In genomic region chr13:32968353-32968984, GRCm38 (mm10) we compare ENCODE assay signal across 17 mouse cellular contexts. TPM values are rescaled to one million over a fixed set of nuclear protein-coding genes. Genes with fewer than 3 reads are reported as not detected.
DNase-seq lines count a peak whose midpoint lies in the region; ATAC-seq and TF ChIP-seq lines count a peak whose summit lies in the region.
"Had no signal": no experiment of that assay in that cellular context is flagged by ENCODE, and none has a peak within 500 bp of the region (broad histone marks: within the 10 kb centered on the region; RNA-seq: fewer than 3 reads in every experiment).

No protein-coding gene starts in this region.

- H3K4me2 ChIP-seq in intestine, embryonic 15.5 days (replicated peaks) = no peak overlapping the region
- no peak overlapping the region for H3K4me2 ChIP-seq in intestine, postnatal 0 days (replicated peaks; ENCODE audit: low read depth)
- peak overlapping the region; percentile 74 for H3K4me2 ChIP-seq in liver, embryonic 15.5 days
- H3K4me2 ChIP-seq in forebrain, embryonic 13.5 days = no peak overlapping the region
- H3K4me2 ChIP-seq in neural tube, embryonic 15.5 days = no peak overlapping the region

- WGBS in intestine, embryonic 15.5 days = 77% methylated on average over 5 of the region's 5 CpGs
- WGBS in intestine, postnatal 0 days = 87% methylated on average over 5 of the region's 5 CpGs
- WGBS in liver, embryonic 15.5 days (ENCODE audit: insufficient replicate concordance) = 27% methylated on average over 5 of the region's 5 CpGs
- 86% methylated on average over 5 of the region's 5 CpGs for WGBS in forebrain, embryonic 13.5 days
- WGBS in neural tube, embryonic 15.5 days = 81% methylated on average over 5 of the region's 5 CpGs

- no peak for TF ChIP-seq CTCF in intestine, postnatal 0 days (IDR thresholded peaks at IDR 0.05; ENCODE audit: low read depth)

- no peaks in the 10 kb centered on the region for H3K27me3 ChIP-seq in intestine, embryonic 15.5 days (replicated peaks)
- no peaks in the 10 kb centered on the region for H3K27me3 ChIP-seq in intestine, postnatal 0 days (replicated peaks; ENCODE audit: control insufficient read depth, insufficient read depth, low read length)
- no peaks in the 10 kb centered on the region for H3K27me3 ChIP-seq in liver, embryonic 15.5 days
- H3K27me3 ChIP-seq in forebrain, embryonic 13.5 days = no peaks in the 10 kb centered on the region
- no peaks in the 10 kb centered on the region for H3K27me3 ChIP-seq in neural tube, embryonic 15.5 days (replicated peaks)
- H3K27me3 ChIP-seq: megakaryocyte, embryonic 14.5 days had no signal

- H3K4me1 ChIP-seq in intestine, embryonic 15.5 days (replicated peaks) = 0 out of 2 replicates have a peak, but pooled peaks cover 4% of the 10 kb centered on the region
- H3K4me1 ChIP-seq in intestine, postnatal 0 days (replicated peaks; ENCODE audit: control insufficient read depth, insufficient read depth, low read length) = peaks cover 4% of the 10 kb centered on the region
- H3K4me1 ChIP-seq in liver, embryonic 15.5 days (replicated peaks) = peaks cover 73% of the 10 kb centered on the region
- H3K4me1 ChIP-seq in forebrain, embryonic 13.5 days = no peaks in the 10 kb centered on the region
- H3K4me1 ChIP-seq in neural tube, embryonic 15.5 days = no peaks in the 10 kb centered on the region

- H3K9me3 ChIP-seq in intestine, embryonic 15.5 days = no peaks in the 10 kb centered on the region
- no peaks in the 10 kb centered on the region for H3K9me3 ChIP-seq in intestine, postnatal 0 days (ENCODE audit: control insufficient read depth)
- no peaks in the 10 kb centered on the region for H3K9me3 ChIP-seq in liver, embryonic 15.5 days (replicated peaks)
- no peaks in the 10 kb centered on the region for H3K9me3 ChIP-seq in forebrain, embryonic 13.5 days (replicated peaks)
- no peaks in the 10 kb centered on the region for H3K9me3 ChIP-seq in neural tube, embryonic 15.5 days (replicated peaks)

- DNase-seq in spleen, postnatal 4 days (ENCODE audit: low spot score in 2 of 2) = peak; percentile 69 to 74
- DNase-seq in B cell, adult 2 months = no peak
- DNase-seq: adrenal gland, postnatal 36 days; cerebellum, adult 18-20 months; heart, adult 18-20 months; kidney, postnatal 10 days; lung, adult 2 months; right cerebral cortex, adult 18-20 months; thymus, postnatal 4 days had no signal

- no peak overlapping the region for H3K4me3 ChIP-seq in intestine, embryonic 15.5 days (replicated peaks)
- no peak overlapping the region for H3K4me3 ChIP-seq in intestine, postnatal 0 days (ENCODE audit: low read depth, low read length)
- peak overlapping the region; percentile 55 for H3K4me3 ChIP-seq in liver, embryonic 15.5 days (replicated peaks)
- H3K4me3 ChIP-seq in forebrain, embryonic 13.5 days = no peak overlapping the region
- H3K4me3 ChIP-seq in neural tube, embryonic 15.5 days (replicated peaks) = no peak overlapping the region

- H3K27ac ChIP-seq in intestine, embryonic 15.5 days = no peak overlapping the region
- H3K27ac ChIP-seq in intestine, postnatal 0 days (ENCODE audit: low read depth, low read length) = no peak overlapping the region
- H3K27ac ChIP-seq in liver, embryonic 15.5 days (replicated peaks) = peak overlapping the region; percentile 96
- H3K27ac ChIP-seq in forebrain, embryonic 13.5 days = no peak overlapping the region
- no peak overlapping the region for H3K27ac ChIP-seq in neural tube, embryonic 15.5 days (replicated peaks)

- no peak overlapping the region for H3K9ac ChIP-seq in intestine, embryonic 15.5 days
- no peak overlapping the region for H3K9ac ChIP-seq in intestine, postnatal 0 days (ENCODE audit: low read depth, low read length)
- H3K9ac ChIP-seq in liver, embryonic 15.5 days = peak overlapping the region; percentile 65
- H3K9ac ChIP-seq in forebrain, embryonic 13.5 days = no peak overlapping the region
- H3K9ac ChIP-seq in neural tube, embryonic 15.5 days (replicated peaks) = no peak overlapping the region

- peak; percentile 63; the same call in 1 of the 2 replicates for ATAC-seq in intestine, embryonic 15.5 days
- ATAC-seq in intestine, postnatal 0 days = no peak
- peak; percentile 41 for ATAC-seq in common myeloid progenitor, adult 5-6 weeks (replicated peaks; ENCODE audit: low read depth, poor library complexity, severe bottlenecking)
- peak; percentile 97 for ATAC-seq in liver, embryonic 15.5 days (ENCODE audit: insufficient read depth)
- ATAC-seq in forebrain, embryonic 13.5 days = no peak
- no peak for ATAC-seq in neural tube, embryonic 15.5 days (ENCODE audit: low FRiP score)

- H3K36me3 ChIP-seq in intestine, embryonic 15.5 days = no peaks in the 10 kb centered on the region
- H3K36me3 ChIP-seq in intestine, postnatal 0 days (ENCODE audit: control insufficient read depth, insufficient read depth) = no peaks in the 10 kb centered on the region
- no peaks in the 10 kb centered on the region for H3K36me3 ChIP-seq in liver, embryonic 15.5 days (replicated peaks)
- H3K36me3 ChIP-seq in forebrain, embryonic 13.5 days (ENCODE audit: poor library complexity, severe bottlenecking) = no peaks in the 10 kb centered on the region
- H3K36me3 ChIP-seq in neural tube, embryonic 15.5 days = no peaks in the 10 kb centered on the region

RNA-seq across cellular contexts. Expression of gene Serpinb6b, which starts 3.5 kb away (rescaled TPM):
- 4.7 and 5.7 TPM in 2 replicates for polyA plus RNA-seq in intestine, embryonic 15.5 days (2015; fragmentation: Nextera tagmentation; extraction: Ambion mirVana)
- polyA plus RNA-seq in intestine, postnatal 0 days (2015; fragmentation: Nextera tagmentation; extraction: Ambion mirVana) = 13.0 and 13.8 TPM in 2 replicates
- 14.7 and 15.7 TPM in 2 replicates for total RNA-seq in common myeloid progenitor, adult 5-6 weeks (2017)
- 4.6 and 5.4 TPM in 2 replicates for polyA plus RNA-seq in liver, embryonic 15.5 days (2015; fragmentation: Nextera tagmentation; extraction: Ambion mirVana)
- 0.49 and 0.70 TPM in 2 replicates for polyA plus RNA-seq in forebrain, embryonic 13.5 days (2015; fragmentation: Nextera tagmentation; extraction: Ambion mirVana)
- 1.4 and 4.0 TPM in 2 replicates for polyA plus RNA-seq in neural tube, embryonic 15.5 days (2015; fragmentation: Nextera tagmentation; extraction: Ambion mirVana)

RNA-seq across cellular contexts. Expression of gene Serpinb9, which starts 34.6 kb away (rescaled TPM):
- 8.2 and 10.7 TPM in 2 replicates for polyA plus RNA-seq in intestine, embryonic 15.5 days (2015; fragmentation: Nextera tagmentation; extraction: Ambion mirVana)
- 9.5 and 10.0 TPM in 2 replicates for polyA plus RNA-seq in intestine, postnatal 0 days (2015; fragmentation: Nextera tagmentation; extraction: Ambion mirVana)
- total RNA-seq in common myeloid progenitor, adult 5-6 weeks (2017) = 7.5 and 7.9 TPM in 2 replicates
- 1.8 and 1.9 TPM in 2 replicates for polyA plus RNA-seq in liver, embryonic 15.5 days (2015; fragmentation: Nextera tagmentation; extraction: Ambion mirVana)
- polyA plus RNA-seq in forebrain, embryonic 13.5 days (2015; fragmentation: Nextera tagmentation; extraction: Ambion mirVana) = 0.42 and 0.61 TPM in 2 replicates
- polyA plus RNA-seq in neural tube, embryonic 15.5 days (2015; fragmentation: Nextera tagmentation; extraction: Ambion mirVana) = 2.0 and 4.3 TPM in 2 replicates

RNA-seq across cellular contexts. Expression of gene Serpinb9b, which starts 58.7 kb away (rescaled TPM):
- 0.15 TPM in 1 of 2 replicates, not detected in the other for polyA plus RNA-seq in intestine, embryonic 15.5 days (2015; fragmentation: Nextera tagmentation; extraction: Ambion mirVana)
- 1.5 and 1.9 TPM in 2 replicates for polyA plus RNA-seq in intestine, postnatal 0 days (2015; fragmentation: Nextera tagmentation; extraction: Ambion mirVana)
- not detected in 2 replicates for total RNA-seq in common myeloid progenitor, adult 5-6 weeks (2017)
- polyA plus RNA-seq in liver, embryonic 15.5 days (2015; fragmentation: Nextera tagmentation; extraction: Ambion mirVana) = not detected in 2 replicates
- 0.06 and 0.09 TPM in 2 replicates for polyA plus RNA-seq in forebrain, embryonic 13.5 days (2015; fragmentation: Nextera tagmentation; extraction: Ambion mirVana)
- 0.32 and 0.50 TPM in 2 replicates for polyA plus RNA-seq in neural tube, embryonic 15.5 days (2015; fragmentation: Nextera tagmentation; extraction: Ambion mirVana)
- total RNA-seq: left cerebral cortex, postnatal 14 days had no signal

Comparison
In these comparisons a context has a peak if more than half of its experiments do, and no peak if none do; other contexts are left out.
1. ATAC-seq: peak in intestine, embryonic 15.5 days (single experiment), common myeloid progenitor, adult 5-6 weeks (single experiment) and liver, embryonic 15.5 days (single experiment); none in intestine, postnatal 0 days (single experiment), forebrain, embryonic 13.5 days (single experiment) and neural tube, embryonic 15.5 days (single experiment).
2. DNase-seq: peak in spleen, postnatal 4 days (2 of 2); none in B cell, adult 2 months (0 of 2).